Mouse (Mus musculus) embryo, embryonic 11 days (tissue): ENCODE data around the gene Arid3c.

Experiments used
- DNase-seq: peaks from one replicate; pipeline ENCODE4 v3.0.0-alpha.2; 2015

Arid3c gene

DNA sequence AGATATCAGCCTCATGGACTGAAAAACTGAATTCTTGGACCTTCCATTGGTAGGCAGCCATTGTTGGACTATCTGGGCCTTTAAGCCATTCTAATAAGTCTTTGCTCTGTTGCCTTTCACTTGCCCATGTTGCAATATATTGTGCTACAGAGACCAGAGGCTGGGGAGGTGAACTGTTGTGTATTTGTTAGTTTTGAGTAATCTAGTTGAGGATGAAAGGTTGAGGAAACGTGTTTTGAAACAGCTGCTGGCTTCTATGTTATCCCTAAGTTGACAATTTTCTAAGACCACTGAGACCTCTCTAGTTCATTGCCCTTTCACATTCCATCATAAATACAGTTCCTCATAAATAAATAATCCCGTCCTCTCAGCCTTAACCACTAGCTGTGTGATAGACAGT, 13.2 kb upstream of the Arid3c start:
- DNase-seq = no peak

DNA sequence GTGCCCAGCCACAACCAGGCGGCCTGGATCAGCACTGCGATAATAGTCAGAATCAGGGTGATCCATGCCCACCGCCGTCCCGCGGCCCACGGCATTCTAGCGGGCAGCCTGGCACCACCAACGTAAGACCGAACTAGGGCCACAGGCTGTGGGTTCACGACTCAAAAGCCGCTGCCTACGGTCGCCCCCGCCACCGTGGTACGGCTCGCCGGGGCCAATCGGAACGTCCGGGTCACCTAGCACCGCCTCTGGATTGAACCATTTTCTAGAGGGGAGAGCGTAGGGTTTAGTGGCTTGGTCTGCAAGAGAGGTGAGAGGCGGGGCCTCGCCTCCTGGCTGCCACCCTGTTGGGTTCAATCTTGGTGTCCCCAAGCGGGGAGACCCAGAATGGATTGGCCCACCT, 10.2 kb upstream of the Arid3c start:
- DNase-seq = peak; percentile 97

DNA sequence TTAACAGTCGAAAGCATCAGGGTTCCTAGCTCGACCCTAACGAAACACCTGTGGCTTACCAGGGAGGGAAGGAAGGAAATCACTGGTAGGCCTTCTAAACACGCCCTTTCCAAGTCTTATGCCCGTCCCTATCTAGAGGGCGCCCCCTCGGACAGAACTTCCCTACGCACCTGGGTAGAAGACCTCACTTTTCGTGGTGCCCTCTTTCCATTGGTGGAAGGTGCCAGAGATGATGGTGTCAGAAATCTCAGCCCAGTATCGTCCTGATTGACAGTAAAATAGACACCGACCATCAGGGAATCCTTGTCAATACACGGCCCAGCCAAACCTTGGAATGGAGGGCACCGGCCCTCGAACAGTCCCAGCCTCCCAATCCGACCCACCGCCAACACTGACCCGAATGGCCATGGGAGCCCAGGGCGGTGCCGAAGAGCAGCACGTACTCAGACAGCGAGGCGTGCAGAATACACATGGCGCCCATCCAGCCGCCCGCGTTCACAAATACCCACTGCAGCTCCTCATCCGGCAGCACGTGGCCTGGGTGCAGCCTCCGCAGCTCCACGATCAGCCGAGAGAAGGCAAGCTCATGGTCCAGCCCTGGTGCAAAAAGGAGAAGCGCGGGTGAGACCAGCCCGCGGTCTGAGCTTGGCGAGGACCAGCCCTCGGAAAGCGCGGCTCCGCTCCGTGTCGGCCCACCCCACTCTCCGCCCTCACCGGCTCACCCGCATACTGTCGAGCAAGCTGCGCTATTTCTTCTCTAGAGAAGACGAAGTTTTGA, 9.6 kb upstream of the Arid3c start:
- peak; percentile 33 for DNase-seq

DNA sequence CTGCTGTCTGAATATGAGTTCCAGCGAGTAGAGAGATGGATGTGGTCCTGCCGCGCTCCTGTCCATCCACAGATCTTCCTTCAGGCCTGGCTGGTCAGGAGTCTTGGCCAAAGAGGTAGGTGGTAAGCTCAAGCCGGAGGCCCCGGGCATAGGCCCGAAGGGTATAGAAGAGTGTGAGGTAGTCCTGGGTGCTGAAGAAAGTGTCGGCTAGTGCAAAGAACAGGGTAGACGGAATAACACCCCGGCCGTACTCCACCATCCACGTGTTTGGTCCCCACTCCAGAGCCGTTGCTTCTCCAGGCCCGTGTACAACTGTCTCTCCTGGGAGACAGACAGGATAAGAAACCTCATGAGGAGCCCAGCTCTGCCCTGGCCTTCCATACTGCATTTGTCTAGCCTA, 8.3 kb upstream of the Arid3c start:
- no peak for DNase-seq

DNA sequence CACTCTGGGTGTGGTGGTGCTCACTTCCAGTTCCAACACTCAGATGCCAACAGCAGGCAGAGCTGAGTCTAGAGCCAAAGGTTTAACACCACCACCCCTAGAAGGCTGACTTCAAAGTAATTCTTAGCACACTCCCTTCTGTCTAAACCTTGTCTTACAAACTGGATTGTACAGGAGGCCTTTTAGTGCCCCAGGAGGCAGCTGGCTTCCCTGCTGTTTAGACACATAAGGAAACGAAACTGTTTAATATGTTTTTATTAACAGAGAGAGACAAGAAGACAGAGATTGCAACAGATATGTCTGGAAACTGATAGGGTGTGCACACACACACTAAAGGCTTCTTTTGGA, 7.3 kb upstream of the Arid3c start:
- no peak for DNase-seq

DNA sequence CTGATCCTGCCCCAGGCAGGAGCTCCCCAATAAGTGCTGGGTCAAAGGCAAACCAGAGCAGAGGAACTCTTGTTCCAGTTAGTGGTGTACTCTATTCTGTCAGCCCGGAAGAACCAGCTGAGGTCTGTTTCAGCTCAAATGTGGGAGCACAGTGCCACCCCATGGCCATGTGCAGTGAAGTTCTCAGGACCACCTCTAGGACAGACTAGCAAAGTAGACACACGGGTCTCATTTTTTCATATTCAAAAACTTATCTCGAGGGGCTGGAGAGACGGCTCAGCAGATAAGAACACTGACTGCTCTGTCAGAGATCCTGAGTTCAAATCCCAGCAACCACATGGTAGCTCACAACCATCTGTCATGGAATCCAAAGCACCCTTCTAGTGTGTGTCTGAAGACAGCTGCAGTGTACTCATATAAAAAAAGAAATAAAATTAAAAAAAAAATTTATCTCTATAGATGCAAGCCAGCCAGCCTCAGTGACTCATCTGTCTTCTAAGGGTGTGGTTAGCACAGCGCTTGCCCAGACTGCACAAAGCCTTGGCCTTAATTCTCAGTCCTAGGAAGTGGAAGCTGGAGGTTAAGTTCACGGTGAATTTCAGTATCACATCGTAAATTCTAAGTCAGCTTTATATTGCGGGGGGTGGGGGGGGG, 6.8 kb upstream of the Arid3c start:
- peak; percentile 79 for DNase-seq

DNA sequence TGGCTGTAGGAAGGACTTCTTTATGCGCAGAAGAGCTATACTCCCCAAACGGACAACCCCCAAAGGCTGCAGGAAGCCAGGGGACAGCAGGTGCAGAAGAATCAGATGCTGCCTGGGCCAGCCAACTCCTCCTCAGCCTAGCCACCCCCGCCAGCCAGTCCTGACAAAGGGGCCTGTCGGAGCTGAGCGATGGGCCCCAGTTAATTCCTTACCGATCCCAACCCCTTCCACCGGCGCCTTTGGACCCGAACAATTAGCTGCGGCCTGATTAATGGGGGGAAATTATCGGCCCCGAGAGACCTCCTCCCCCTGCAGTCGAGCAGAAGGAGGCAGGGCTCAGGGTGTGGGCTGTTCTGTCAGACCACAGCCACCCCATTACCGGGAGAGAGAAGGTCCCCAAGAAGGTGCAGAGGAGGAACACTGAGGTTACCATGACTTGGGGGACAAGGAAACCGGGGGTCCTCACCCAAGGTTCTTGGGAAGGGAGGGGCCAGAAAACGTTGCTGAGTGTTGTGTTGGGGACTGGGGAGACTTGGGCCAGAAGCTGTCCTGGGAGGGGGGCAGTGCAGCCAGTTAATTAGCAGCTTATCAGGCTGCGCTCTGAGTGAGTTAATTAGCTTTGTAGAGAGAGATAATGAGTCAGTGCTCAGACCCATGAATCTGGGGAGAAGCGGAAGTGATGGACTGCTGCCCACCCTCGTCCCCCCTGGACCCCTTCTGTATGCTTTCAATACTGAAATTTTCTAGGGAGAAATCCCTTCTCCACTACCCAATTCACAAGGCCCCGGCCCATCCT, 3.9 kb downstream of the Arid3c start:
- DNase-seq = peak; percentile 46

DNA sequence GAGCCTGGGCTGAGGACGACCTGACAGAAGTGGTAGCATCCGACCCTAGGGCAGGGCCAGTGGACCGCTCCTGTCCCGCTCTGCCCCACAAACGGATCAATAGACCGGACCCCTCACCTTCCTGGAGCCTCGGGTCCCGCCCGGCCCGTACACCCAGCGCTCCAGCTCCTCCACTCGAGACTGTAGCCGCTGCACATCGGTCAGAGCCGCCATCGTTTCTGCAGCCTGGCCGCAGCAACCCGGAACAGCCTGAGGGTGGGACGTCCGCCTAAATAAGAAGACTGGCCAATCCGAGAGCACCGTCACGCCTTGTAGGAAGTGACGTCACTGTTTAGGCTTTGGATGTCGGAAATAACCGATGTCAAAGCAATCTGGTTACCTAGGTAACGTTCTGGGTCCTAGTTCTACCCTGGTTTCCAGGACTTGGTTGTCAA, 8.0 kb downstream of the Arid3c start, which contains the start of gene Dctn3:
Gene Dctn3, minus strand, starts transcription at position 253 of the 434 bp plus-strand sequence.
- DNase-seq = peak; percentile 97

DNA sequence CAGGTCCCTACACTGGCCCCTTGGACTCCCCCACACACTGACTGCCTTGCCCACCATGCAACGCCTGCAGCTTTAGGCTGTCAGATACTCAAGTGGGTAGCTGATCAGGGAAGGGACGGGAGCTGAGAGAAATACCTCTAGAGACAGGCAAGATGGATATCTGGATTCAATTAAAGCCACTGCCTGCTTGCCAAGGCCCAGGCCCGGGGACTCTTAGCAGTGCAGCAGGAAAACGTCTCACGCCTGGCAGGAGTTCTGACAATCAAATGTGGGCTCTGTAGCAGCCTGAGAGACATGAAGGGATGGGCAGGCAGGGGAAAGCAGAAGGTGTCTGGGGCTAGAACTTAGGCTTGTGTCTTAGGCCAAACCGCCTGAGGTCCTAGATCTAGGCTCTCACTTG, 14.1 kb downstream of the Arid3c start:
- DNase-seq = no peak

DNA sequence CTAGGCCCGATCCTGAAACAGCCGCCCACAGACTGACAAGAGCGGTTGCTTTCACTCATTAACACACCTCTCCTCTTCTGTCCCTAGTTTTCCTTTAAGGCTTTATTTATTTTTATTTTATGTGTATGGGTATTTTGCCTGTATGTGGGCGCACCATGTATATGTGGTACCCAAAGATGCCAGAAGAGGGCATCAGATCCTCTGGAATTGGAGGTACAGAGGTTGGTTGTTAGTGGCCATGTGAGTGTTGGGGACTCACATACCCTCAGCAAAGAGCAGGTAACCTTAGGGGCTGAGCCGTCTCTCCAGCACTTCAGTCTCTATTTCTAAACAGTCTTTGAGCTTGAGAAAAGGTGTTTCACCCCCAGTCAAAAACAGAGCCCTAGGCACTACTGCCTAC, 15.3 kb downstream of the Arid3c start:
- DNase-seq = no peak

DNA sequence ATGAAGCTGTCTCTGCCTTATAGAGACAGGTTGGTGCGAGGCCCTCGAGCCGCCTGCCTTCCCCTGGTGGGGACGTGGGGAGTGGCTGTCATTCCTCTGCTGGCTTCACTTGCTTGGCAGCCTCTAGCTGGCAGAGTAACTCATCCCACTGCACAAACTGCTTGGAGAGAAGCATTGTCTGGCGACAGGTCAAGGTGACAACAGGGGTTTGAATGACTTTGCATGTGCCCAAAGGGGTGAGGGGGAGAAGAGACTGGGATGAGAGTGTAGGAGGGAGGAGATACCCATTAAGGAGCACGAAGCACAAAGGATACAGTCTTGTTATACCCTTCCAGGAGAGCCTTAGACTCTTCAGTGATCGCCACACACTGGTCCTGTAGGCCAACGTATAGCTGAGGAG, 15.9 kb downstream of the Arid3c start:
- no peak for DNase-seq

DNA sequence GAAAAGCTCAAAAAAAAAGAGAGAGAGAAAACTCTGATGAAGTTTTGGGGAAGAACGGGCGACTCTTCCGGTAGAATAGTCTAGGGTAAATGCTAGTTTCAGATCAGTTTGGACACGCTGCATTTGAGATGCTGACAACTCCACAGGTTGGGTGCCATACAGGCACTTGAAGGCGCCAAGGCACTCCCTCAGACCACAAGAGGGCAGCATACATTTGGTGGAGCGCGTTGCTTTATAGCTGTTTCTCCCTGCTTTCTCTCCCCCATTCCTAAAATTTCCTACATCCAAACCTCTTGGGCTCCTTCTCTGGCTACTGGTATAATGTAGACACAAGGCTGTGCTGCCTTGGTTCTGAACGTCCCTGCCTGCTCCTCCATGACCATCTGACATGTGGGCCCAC, 16.7 kb downstream of the Arid3c start:
- DNase-seq = peak; percentile 86

DNA sequence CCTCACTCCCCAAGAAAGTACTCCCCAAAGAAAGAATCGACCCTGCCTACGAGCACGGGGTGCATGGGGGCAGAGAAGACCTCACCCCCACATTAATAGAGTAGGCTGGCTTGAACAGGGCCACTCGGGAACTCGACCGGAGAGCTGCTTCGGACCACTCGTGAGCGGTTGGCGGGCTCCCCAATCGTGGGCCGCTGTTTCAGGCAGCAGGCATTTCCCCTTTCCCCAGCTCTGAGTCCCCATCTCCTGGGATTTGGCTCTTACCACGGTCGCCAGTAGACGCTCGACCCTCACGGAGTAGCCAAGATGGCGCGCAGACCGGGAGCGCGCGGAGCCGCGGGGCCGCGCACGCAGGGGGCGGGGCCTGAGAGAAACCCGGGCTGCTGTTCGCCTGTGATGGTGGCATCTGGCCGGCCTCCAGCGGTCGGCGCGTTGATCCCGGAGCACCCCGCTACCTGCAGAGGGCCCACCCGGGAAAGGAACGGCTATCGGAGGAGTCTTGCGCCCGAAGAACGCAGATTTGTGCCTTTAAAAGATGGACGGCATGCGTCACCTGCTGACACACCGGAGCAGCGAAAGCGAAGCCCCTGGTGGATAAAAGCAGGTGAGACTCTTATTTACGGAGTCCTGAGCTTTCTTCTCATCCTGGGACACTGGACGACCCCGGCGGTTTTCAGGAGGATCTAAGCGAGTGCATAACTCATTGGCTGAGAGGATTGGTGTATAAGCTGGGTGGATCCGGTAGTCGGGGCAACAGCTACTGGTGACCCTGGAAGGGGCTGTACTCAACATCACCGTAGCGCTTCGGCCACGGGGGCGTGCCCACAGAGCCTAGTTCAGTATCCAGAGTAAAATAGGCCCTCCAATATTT, 17.5 kb downstream of the Arid3c start, which contains the start of gene Rpp25l:
Gene Rpp25l, minus strand, starts transcription at position 338 of the 871 bp plus-strand sequence.
- DNase-seq = peak; percentile 91

DNA sequence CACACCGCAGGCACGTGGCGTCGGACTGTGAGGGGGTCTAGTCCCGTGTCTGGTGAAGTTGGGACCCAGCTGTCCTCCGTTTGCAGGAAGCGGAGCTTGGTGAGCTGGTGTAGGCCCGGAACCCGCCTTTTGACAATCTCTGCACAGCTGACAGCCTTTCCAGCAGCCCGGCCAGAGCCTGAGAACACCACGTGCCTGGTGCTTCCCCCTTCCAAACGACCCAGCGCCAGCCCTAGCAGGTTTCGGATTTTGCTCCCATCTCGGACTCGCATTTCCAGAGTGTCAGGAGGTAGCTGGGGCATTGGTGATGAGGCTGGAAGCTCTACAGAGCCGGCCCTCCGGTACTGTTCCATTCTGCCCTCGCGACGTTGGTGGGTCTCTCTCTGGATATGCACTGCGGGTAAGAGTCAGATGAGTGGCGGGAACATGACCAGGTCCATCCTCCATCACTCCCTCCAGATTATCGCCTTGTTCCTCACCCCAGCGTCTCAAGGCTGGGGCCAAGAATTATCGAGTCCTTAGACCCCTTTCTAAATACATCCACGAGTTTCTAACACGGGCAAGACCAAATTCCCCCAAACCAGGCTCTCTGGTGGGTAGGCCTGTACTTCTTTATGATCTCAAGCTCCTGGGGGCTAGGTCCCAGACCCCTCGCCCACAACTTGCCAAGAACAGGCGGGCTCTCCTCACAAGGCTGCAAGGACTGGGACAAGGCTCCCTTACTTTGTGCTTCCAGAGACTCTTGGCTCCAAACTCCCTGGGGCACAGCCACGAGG, 18.3 kb downstream of the Arid3c start:
- DNase-seq = no peak

DNA sequence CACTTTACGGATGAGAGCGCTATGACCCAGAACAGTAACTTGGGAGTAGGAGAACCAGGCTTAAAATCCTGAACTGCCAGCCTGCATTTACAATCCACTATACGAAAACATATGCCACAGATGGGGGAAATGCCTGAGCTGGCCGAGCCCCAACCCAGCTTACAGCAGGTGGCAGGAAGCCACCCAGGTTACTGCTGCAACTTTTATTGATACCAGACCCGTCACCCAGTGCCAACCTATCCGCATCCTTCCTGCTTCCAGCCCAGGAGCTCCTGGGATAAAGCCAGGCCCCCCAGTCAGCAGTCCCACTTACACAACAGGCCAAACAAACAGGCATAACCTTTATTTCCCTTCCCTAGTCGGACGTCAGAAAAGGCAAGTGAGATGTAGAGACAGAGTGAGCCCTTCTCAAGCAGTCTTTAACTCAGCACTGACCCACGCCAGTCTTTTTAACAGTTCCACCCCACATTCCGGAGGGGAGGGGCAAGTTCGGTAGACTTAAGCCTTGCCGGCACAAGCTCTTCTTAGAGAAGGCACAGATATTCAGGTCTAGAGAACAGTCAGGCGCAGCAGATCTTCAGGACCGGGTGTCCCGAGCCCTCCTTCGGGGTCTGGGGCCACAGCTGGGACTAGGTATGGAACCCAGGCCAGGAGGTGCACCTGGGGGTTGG, 19.1 kb downstream of the Arid3c start:
- DNase-seq = no peak

DNA sequence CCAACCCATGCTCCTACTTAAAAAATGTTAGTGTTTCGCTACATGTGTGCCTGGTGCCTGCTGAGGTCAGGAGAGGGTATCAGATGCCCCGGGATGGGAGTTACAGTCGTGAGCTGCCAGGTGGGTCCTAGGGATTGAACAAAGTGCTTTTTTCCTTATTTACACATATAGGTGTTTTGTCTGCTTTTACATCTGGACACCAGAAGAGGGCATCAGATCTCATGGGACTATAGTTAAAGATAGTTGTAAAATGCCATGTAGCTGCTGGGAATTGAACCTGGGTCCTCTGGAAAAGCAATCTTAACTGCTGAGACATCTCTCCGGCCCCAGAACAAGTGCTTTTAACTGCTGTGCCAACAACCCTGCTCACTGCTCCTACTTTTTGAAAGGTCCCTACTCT, 20.7 kb downstream of the Arid3c start:
- DNase-seq = no peak

DNA sequence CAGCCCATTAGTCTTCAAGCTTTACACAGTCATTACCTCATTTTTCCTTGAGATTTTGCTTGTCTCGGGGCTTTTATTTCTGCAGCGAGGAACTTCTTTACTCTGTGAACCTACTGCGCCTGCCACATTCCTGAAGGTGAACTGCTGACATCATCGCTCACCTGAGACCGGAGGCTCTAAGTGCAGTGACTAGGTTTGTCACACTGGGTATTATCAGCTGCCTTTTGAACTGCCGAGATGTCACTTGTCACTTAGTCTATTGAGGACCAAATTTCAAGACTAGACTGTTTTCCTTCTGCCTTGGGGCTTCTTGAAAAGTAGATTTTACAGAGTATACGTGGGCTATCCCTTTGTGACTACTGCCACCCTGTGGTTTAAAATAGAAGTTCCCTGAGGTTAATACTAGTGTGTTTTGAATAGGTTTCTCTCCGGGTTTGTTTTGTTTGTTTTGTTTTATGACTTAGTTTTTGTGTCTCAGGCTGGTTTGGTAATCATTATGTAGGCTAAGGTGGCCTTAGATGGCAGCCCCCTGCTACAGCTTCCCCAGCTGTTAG, 22.7 kb downstream of the Arid3c start:
- DNase-seq = peak; percentile 80

DNA sequence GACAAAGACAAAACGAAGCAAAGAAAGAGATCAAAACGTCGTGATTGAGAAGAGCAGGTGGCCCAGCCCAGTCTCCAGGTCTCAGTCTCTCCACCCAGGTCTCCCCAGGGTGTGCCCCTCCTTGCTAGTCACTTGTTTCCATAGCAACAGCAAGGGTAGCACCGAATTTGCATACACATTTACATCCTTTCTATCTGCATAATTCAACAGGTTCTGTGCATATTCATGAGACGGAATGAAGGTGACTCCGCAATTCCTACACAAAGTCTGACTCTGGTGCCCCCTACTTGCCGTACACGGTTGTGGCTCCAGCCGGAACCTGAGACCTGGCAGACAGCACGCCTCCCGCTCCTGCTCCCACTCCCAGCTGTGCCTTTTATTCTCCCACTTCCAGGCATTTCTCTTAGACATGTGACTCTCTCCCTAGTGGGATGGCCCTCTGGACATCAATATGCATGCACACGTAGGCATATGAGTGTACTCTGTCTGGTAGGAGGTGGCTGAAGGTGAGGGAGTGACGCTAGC, 23.9 kb downstream of the Arid3c start:
- peak; percentile 88 for DNase-seq

DNA sequence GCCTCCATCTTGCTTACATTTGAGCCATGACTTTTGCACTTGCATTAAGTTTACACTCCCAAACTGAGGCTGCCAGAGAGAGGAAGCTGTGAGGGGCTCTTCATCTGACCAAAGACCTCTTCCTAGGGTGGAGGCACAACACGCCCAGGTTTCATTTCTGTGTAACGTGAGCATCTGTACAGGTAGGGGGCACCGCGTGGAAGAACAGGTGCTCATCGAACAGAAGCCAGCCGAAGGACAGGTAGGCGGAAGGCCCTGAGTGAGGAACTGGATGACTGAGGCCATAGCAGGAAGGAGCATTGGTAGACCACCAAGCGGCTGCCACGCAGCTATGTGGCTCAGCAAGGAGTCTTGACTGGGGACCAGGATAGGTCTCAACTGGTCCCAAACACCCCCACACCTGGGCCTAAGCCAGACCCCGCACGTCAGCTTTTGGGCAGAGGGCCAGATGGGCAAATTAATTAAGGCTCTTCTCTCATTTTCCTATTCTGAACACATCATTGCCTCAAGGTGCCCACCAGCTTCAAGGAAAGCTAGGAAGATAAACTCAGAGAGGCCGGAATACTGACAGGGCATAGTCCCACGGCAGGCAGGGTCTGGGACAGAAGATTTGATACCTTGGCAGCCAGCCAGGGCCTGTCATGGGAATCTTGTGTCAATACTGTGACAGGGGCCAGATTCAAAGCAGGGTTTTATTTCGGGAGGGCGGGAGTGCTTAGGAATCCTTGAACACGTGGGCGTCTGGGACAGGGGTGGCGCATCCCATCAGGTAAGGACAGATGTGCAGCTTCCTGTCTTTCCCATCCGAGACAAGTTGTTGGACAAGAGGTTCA, 24.8 kb downstream of the Arid3c start:
- no peak for DNase-seq

DNA sequence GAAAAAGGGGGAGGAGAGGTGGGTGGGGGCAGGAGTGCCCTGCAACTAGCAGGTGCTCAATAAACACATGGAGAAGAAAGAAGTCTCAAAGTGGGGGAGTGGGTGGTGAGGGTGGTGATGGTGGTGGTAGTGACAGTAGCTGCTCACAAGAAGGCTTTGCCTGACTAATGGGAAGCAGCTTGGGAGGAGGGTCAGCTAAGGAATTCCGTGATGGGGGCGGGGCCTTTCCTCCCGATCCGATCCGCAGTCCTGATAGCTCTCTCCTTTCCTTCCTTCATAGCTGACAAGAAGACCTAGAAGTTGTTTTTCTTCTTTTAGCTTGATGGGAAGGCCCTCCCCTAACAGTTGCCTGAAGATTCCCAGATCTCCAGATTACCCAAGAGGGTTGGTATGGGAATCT, 26.3 kb downstream of the Arid3c start:
- peak; percentile 55 for DNase-seq
